Mouse (Mus musculus): ENCODE data around the gene Prss36. TPM values are rescaled to one million over a fixed set of nuclear protein-coding genes. Genes with fewer than 3 reads are reported as not detected.
"Not testable (repeated sequence)": the region's sequence is repeated elsewhere in the genome, so short reads cannot be mapped to it uniquely, and the experiment has no call there.

Gene Prss36
- polyA plus RNA-seq, 1 experiment from 2014 or later, result 8.2 TPM

DNA sequence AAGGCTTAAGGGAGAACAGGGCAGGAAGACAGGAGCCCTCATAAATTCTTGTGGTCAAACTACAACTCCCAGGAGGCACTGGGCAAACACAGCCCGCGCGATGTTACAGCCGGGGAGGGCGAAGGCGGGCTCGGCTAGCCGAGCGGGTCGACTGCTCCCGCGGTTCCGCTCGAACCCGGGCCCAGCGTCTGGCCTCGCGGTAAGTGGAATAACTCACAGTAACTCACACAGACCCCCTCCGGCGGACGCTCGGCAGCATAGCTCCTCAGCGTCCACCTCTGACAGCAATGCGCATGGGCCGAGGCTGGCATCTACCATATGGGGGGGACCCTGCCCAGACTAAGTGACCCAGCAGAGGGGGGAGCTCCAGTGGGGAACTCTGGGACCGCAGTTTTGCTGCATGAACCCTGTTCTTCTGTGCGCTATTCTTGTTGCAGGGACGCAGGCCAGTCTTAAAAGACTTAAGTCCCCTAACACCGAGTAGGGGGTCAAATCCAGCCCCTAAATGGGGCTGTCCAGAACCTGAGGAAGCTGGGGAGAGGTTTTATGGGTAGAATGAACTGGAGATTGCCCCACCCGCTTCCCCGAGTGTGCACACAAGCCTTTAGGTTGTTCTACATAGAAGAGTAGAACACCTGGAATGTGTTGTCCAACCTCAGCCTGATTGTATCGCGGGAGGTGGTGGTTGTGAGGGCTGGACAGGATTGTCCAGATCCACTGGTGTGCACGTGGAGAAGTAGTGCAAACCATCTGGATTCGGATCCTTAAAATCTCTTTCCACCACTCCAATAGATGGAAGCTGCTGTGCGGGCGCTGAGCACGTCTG lies 42.3 kb downstream of the Prss36 start, which contains the start of gene Bckdk:
TSS of gene Bckdk (plus strand) at position 112 of the 826 bp plus-strand sequence.
- no peaks in the 10 kb centered on the region for H3K9me3 ChIP-seq (ENCODE audit: control insufficient read depth, low read depth, low read length)
- H3K4me2 ChIP-seq (replicated peaks; ENCODE audit: low read depth, low read length), result peak within 1 kb of the TSS; percentile 90
- H3K36me3 ChIP-seq (ENCODE audit: control insufficient read depth, insufficient read depth, low read length), result peaks cover 40% of the 10 kb centered on the region
- 6% methylated on average over 38 of the region's 38 CpGs for WGBS
- peak within 1 kb of the TSS; percentile 91 for H3K27ac ChIP-seq (ENCODE audit: low read length)
- H3K9ac ChIP-seq (replicated peaks; ENCODE audit: low read depth, low read length), result peak within 1 kb of the TSS; percentile 93
- ATAC-seq (ENCODE audit: insufficient number of reproducible peaks, insufficient read depth, low FRiP score, low read depth), result peak; percentile 87
- H3K4me3 ChIP-seq (ENCODE audit: low read depth, low read length), result peak within 1 kb of the TSS; percentile 82
- H3K4me1 ChIP-seq (ENCODE audit: control insufficient read depth, insufficient read depth, low read length), result peaks cover 8% of the 10 kb centered on the region; the same call in 1 of the 2 replicates
- no peaks in the 10 kb centered on the region for H3K27me3 ChIP-seq (ENCODE audit: control insufficient read depth, insufficient read depth, low read length)

DNA sequence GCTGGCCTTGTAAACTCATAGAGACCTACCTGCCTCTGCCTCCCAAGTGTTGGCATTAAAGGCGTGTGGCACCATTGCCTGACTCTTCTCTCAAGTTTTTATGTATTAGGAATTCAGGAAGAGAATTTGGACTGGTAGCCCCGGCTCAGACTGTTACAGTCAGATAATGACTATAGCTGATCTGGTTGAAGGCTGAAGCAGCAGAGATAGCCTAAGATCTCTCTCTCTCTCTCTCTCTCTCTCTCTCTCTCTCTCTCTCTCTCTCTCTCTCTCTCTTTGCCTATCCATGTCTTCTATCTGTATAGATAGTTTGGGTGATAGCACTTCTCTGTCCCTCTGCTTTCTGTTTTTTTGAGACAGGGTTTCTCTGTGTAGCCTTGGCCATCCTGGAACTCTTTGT lies 44.8 kb downstream of the Prss36 start:
- Histone ChIP-seq H3K27me3 (ENCODE audit: control insufficient read depth, insufficient read depth, low read length) (no peaks in the 10 kb centered on the region), H3K36me3 (ENCODE audit: control insufficient read depth, insufficient read depth, low read length) (peaks cover 17% of the 10 kb centered on the region), H3K9me3 (ENCODE audit: control insufficient read depth, low read depth, low read length) (no peaks in the 10 kb centered on the region), H3K27ac (ENCODE audit: low read length) (no peak overlapping the region), H3K4me2 (replicated peaks; ENCODE audit: low read depth, low read length) (no peak overlapping the region), H3K4me1 (ENCODE audit: control insufficient read depth, insufficient read depth, low read length) (peaks cover 8% of the 10 kb centered on the region; the same call in 1 of the 2 replicates), H3K4me3 (ENCODE audit: low read depth, low read length) (no peak overlapping the region), H3K9ac (replicated peaks; ENCODE audit: low read depth, low read length) (no peak overlapping the region)
- ATAC-seq (ENCODE audit: insufficient number of reproducible peaks, insufficient read depth, low FRiP score, low read depth), result no peak
- 83% methylated on average over 2 of the region's 2 CpGs for WGBS

DNA sequence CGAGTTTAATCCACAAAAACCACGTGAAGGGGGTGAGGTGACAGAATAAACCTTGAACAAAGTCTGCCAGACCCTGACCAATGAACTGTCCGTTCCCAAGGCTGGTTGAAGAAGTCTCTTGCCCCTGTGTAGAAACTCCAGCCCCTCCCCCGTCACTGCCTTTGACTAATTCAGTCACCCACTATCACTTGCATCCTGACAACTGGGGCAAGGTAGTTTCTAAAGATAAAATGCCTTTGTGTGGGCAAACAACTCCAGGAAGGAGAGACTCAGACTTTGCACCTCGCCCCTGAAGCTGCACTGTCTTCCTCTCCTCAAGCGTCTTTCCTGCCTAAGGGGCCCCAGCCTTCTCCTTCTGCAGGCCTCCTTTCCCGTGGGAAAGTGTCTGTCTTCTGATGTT lies 46.5 kb downstream of the Prss36 start:
- Histone ChIP-seq H3K27ac (ENCODE audit: low read length) (peak overlapping the region; percentile 35; the same call in 1 of the 2 replicates), H3K4me1 (ENCODE audit: control insufficient read depth, insufficient read depth, low read length) (peaks cover 6% of the 10 kb centered on the region; the same call in 1 of the 2 replicates), H3K4me2 (replicated peaks; ENCODE audit: low read depth, low read length) (no peak overlapping the region), H3K4me3 (ENCODE audit: low read depth, low read length) (no peak overlapping the region), H3K9ac (replicated peaks; ENCODE audit: low read depth, low read length) (no peak overlapping the region), H3K27me3 (ENCODE audit: control insufficient read depth, insufficient read depth, low read length) (no peaks in the 10 kb centered on the region), H3K36me3 (ENCODE audit: control insufficient read depth, insufficient read depth, low read length) (no peaks in the 10 kb centered on the region; the same call in 1 of the 2 replicates), H3K9me3 (ENCODE audit: control insufficient read depth, low read depth, low read length) (no peaks in the 10 kb centered on the region)
- 31% methylated on average over 7 of the region's 7 CpGs for WGBS
- ATAC-seq (ENCODE audit: insufficient number of reproducible peaks, insufficient read depth, low FRiP score, low read depth), result no peak

DNA sequence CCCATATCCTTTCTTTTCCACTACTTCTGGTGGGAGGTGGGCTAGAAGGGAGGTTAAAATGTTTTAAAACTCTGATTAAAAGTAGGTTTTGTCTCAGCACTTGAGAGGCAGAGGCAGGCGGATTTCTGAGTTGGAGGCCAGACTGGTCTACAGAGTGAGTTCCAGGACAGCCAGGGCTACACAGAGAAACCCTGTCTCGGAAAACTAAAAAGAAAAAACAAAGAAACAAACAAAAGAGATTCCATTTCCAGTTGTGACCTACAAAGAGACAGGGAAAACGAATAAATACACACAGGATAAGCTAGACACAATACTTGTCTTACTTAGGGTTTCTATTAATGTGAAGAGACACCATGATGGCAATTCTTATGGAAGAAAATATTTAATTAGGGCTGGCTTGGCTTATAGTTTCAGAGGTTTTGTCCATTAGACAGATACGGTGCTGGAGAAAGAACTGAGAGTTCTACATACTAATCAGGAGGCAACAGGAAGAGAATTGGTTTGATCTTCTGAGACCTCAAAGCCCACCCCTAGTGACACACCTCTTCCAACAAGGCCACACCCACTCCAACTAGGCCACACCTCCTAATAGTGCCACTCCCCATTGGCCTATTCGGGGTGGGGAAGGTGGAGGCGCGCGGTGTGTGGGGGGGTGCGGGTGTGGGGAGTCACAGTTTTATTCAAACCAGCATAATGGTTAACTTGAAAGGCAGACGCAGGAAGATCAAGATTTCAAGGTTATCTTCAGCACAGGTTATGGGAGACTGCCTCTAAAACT lies 48.2 kb downstream of the Prss36 start:
- WGBS, result 31% methylated on average over 10 of the region's 10 CpGs
- H3K4me2 ChIP-seq (replicated peaks; ENCODE audit: low read depth, low read length), result no peak overlapping the region
- no peak overlapping the region for H3K4me3 ChIP-seq (ENCODE audit: low read depth, low read length)
- H3K9ac ChIP-seq (replicated peaks; ENCODE audit: low read depth, low read length), result no peak overlapping the region
- peaks cover 6% of the 10 kb centered on the region for H3K4me1 ChIP-seq (ENCODE audit: control insufficient read depth, insufficient read depth, low read length)
- no peak for ATAC-seq (ENCODE audit: insufficient number of reproducible peaks, insufficient read depth, low FRiP score, low read depth)
- H3K9me3 ChIP-seq (ENCODE audit: control insufficient read depth, low read depth, low read length), result no peaks in the 10 kb centered on the region
- H3K36me3 ChIP-seq (ENCODE audit: control insufficient read depth, insufficient read depth, low read length), result peaks cover under 1% of the 10 kb centered on the region; the same call in 1 of the 2 replicates
- H3K27me3 ChIP-seq (ENCODE audit: control insufficient read depth, insufficient read depth, low read length), result no peaks in the 10 kb centered on the region
- no peak overlapping the region for H3K27ac ChIP-seq (ENCODE audit: low read length)

DNA sequence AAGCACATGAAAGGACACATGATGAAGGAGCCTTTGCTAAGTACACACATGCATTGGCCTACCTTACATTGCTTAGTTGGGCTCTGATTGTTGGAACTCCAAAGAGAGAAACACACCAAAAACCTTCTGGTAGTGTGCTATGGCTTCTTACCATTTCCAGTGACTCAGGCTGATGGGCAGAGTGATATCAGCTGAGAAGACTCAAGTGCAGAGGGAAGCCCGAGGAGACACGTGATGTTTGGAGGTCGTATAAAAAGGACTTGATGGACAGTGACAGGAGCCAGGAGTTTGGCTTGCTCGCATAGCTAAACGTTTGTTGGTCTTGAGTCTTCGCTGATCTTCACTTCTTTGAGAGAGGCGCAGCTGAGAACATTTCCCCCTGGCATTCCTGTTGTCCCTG lies 49.0 kb downstream of the Prss36 start:
- no peak for ATAC-seq (ENCODE audit: insufficient number of reproducible peaks, insufficient read depth, low FRiP score, low read depth)
- Histone ChIP-seq H3K27me3 (ENCODE audit: control insufficient read depth, insufficient read depth, low read length) (no peaks in the 10 kb centered on the region), H3K4me2 (replicated peaks; ENCODE audit: low read depth, low read length) (no peak overlapping the region), H3K4me3 (ENCODE audit: low read depth, low read length) (no peak overlapping the region), H3K27ac (ENCODE audit: low read length) (no peak overlapping the region), H3K4me1 (ENCODE audit: control insufficient read depth, insufficient read depth, low read length) (peaks cover 6% of the 10 kb centered on the region), H3K9me3 (ENCODE audit: control insufficient read depth, low read depth, low read length) (no peaks in the 10 kb centered on the region), H3K9ac (replicated peaks; ENCODE audit: low read depth, low read length) (no peak overlapping the region), H3K36me3 (ENCODE audit: control insufficient read depth, insufficient read depth, low read length) (peaks cover 9% of the 10 kb centered on the region; the same call in 1 of the 2 replicates)
- 88% methylated on average over 7 of the region's 7 CpGs for WGBS

DNA sequence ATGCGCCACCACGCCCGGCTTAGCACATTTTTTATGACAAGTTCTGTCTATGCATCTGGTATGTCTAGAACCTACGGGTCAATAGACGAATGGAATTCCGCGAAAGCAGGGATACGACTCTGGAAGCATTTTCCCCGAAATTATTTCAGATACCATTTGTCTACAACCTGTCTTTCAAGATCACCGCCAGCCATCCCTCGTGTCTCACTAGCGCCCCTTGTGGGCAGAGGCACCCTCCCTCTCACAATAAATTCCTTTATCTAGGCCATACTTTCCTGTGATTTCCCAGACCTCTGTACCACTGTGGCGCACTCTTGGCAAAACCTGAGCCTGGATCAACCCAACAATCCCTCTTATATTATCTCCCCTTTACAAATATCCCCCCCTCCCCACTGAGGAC lies 50.1 kb downstream of the Prss36 start:
- ATAC-seq (ENCODE audit: insufficient number of reproducible peaks, insufficient read depth, low FRiP score, low read depth), result no peak
- Histone ChIP-seq H3K4me3 (ENCODE audit: low read depth, low read length) (no peak overlapping the region), H3K4me1 (ENCODE audit: control insufficient read depth, insufficient read depth, low read length) (peaks cover 6% of the 10 kb centered on the region), H3K9me3 (ENCODE audit: control insufficient read depth, low read depth, low read length) (no peaks in the 10 kb centered on the region), H3K27me3 (ENCODE audit: control insufficient read depth, insufficient read depth, low read length) (no peaks in the 10 kb centered on the region), H3K36me3 (ENCODE audit: control insufficient read depth, insufficient read depth, low read length) (peaks cover 14% of the 10 kb centered on the region; the same call in 1 of the 2 replicates), H3K27ac (ENCODE audit: low read length) (no peak overlapping the region), H3K4me2 (replicated peaks; ENCODE audit: low read depth, low read length) (no peak overlapping the region), H3K9ac (replicated peaks; ENCODE audit: low read depth, low read length) (no peak overlapping the region)
- 59% methylated on average over 13 of the region's 13 CpGs for WGBS

DNA sequence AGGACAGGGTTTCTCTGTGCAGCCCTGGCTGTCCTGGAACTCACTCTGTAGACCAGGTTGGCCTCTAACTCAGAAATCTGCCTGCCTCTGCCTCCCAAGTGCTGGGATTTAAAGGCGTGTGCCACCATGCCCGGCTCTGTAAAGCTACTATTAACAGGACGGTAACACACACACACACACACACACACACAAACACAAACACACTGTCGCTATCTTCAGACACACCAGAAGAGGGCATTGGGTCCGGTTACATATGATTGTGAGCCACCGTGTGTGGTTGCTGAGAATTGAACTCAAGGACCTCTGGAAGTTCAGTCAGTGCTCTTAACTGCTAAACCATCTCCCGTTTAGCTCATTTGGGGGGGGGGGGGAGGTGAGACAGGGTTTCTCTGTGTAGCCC lies 50.6 kb downstream of the Prss36 start:
- not testable (repeated sequence) for H3K9ac ChIP-seq (replicated peaks; ENCODE audit: low read depth, low read length); H3K27me3 ChIP-seq (ENCODE audit: control insufficient read depth, insufficient read depth, low read length); ATAC-seq (ENCODE audit: insufficient number of reproducible peaks, insufficient read depth, low FRiP score, low read depth); H3K9me3 ChIP-seq (ENCODE audit: control insufficient read depth, low read depth, low read length); H3K27ac ChIP-seq (ENCODE audit: low read length); H3K4me1 ChIP-seq (ENCODE audit: control insufficient read depth, insufficient read depth, low read length)
- Histone ChIP-seq H3K36me3 (ENCODE audit: control insufficient read depth, insufficient read depth, low read length) (peaks cover 17% of the 10 kb centered on the region; the same call in 1 of the 2 replicates), H3K4me3 (ENCODE audit: low read depth, low read length) (peak overlapping the region; percentile 67; the same call in 1 of the 2 replicates), H3K4me2 (replicated peaks; ENCODE audit: low read depth, low read length) (peak overlapping the region; percentile 75; the same call in 1 of the 2 replicates)
- WGBS, result 71% methylated on average over 7 of the region's 7 CpGs

DNA sequence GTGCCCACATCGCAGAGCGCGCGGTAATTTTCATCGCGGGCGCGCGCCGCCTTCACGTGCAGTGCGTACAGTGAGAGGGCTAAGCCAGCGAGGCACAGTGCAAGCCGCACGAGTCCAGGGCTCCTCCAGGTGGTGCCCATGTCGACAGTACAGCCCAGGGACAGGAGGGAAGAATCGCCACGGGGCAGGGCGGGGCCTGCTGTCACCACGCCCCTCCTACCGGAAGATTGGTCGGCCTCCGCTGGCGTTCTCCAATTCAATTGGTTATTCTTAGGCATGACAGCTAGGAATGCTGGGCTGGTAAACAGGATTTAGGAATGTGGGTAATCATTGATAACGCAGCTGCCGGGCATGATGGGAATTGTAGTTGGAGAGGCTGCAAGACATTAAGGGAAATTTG lies 51.1 kb downstream of the Prss36 start, which contains the start of the genes Gm21974 and Vkorc1:
TSS of gene Gm21974 (minus strand) at position 13 of the 400 bp plus-strand sequence.
TSS of gene Vkorc1 (minus strand) at position 176 of the 400 bp plus-strand sequence.
- WGBS, result under 1% methylated on average over 26 of the region's 26 CpGs

More for the DNA sequence above, 51.1 kb downstream of the Prss36 start, which contains the start of the genes Gm21974 and Vkorc1:
- Histone ChIP-seq H3K4me2 (replicated peaks; ENCODE audit: low read depth, low read length) (peak within 1 kb of the TSS; percentile 75), H3K27ac (ENCODE audit: low read length) (peak within 1 kb of the TSS; percentile 77; the same call in 1 of the 2 replicates), H3K9me3 (ENCODE audit: control insufficient read depth, low read depth, low read length) (no peaks in the 10 kb centered on the region), H3K27me3 (ENCODE audit: control insufficient read depth, insufficient read depth, low read length) (no peaks in the 10 kb centered on the region), H3K9ac (replicated peaks; ENCODE audit: low read depth, low read length) (peak within 1 kb of the TSS; percentile 46), H3K4me3 (ENCODE audit: low read depth, low read length) (peak within 1 kb of the TSS; percentile 67), H3K36me3 (ENCODE audit: control insufficient read depth, insufficient read depth, low read length) (peaks cover 17% of the 10 kb centered on the region; the same call in 1 of the 2 replicates), H3K4me1 (ENCODE audit: control insufficient read depth, insufficient read depth, low read length) (peaks cover 6% of the 10 kb centered on the region)
- peak; percentile 97 for ATAC-seq (ENCODE audit: insufficient number of reproducible peaks, insufficient read depth, low FRiP score, low read depth)
